Mouse (Mus musculus) lung, adult 2 months (tissue): ENCODE data around the gene Cfap61.

Source experiments
- CTCF ChIP-seq: fragments of 200-500 bp; IDR thresholded peaks from 2 replicates; pipeline ENCODE4 v1.5.1; 2011; ENCODE audit warnings: mild to moderate bottlenecking, low read length, control low read depth; ENCODE audit not compliant: insufficient read depth
- POLR2A ChIP-seq: fragments of 200-500 bp; IDR thresholded peaks from 2 replicates; pipeline ENCODE4 v1.6.1; 2011; ENCODE audit warnings: low read depth, mild to moderate bottlenecking, control low read depth, low read length, borderline replicate concordance; ENCODE audit errors: extremely low read depth

DNA sequence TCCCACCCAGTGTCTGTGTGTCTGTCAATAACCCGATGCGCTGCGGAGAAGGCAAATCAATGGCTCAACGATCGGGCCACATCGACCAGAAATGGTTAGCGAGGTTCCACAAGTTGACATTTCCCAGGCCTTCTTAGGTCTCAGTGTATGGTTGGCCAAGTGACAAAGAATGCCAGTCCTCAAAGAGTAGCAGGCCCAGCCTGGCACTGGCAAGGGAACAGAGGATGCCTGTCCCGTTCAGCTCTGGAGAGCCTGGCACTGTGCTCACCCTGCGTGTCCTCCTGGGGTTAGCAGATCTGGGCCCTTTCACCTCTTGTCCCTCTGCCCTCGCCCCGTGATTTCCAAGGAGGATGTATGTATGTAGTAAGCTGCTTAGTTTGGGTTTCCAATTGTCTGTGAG is 261.5 kb downstream of the Cfap61 start:
- TF ChIP-seq CTCF (no peak), POLR2A (no peak)
